Mouse (Mus musculus): Measurements from ENCODE around the gene Serbp1. TPM values are rescaled to one million over a fixed set of nuclear protein-coding genes. Genes with fewer than 3 reads are reported as not detected.
"Not testable (repeated sequence)": the region's sequence is repeated elsewhere in the genome, so short reads cannot be mapped to it uniquely, and the experiment has no call there.

Serbp1 gene
- total RNA-seq (2022): 100 to 1,000 TPM; 151 to 223 (median 185) TPM

DNA sequence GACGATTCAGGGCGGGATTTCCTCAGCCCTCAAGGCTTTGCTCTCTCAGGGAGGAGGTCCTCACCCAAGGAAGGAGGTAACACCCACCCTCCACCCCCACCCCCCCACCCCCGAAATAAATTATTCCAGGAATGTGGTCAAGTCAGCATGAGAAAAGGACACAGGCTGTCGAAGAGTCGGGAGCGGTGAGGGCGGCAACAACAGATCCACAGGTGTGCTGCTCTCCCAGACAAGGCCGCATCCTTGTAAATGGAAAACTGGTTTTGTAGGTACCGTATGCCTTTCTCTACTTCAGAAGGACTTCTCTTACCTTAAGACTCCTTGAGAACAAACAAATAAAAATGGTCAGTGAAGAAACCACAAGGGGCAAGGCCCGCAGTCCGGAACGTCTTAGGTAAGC, at the start of gene Serbp1:
TSS of gene Serbp1 (plus strand) at position 200 of the 400 bp plus-strand sequence.
- DNase-seq (ENCODE audit: low spot score in 2 of 2): no peak

DNA sequence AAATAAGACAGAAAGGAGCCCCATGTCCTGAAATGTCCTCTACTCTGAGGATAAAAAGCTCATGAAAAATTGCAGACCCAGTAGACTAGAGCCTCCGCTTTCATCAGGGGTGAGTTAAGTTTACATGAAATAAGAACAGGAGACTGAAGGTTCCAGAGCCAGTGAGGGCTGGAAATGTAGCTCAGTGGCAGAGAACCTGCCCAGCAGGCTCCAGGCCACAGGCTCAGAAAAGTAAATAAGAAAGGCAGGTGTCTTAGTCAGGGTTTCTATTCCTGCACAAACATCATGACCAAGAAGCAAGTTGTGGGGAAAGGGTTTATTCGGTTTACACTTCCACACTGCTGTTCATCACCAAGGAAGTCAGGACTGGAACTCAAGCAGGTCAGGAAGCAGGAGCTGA, 44.4 kb upstream of the Serbp1 start:
- DNase-seq (ENCODE audit: low spot score in 2 of 2): no peak

DNA sequence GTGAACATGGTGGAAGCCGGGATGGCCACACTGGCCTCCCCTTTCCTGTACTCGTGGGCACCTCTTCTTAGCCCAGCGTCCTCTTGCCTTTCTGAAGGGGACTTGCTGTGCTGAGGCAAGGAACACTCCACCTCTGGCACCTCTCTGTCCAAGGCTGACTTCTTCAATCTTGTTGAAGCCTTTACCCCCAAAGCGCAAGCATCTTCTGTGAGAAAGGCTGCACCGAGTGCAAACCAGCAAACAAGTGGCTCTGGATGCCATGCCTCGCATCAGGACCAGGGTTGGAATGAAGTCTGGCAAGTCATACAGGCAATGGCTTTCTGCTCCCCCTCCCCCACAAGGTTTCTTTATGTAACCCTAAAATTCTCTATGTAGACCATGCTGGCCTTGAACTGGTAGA, 43.4 kb upstream of the Serbp1 start:
- DNase-seq (ENCODE audit: low spot score in 2 of 2): no peak

DNA sequence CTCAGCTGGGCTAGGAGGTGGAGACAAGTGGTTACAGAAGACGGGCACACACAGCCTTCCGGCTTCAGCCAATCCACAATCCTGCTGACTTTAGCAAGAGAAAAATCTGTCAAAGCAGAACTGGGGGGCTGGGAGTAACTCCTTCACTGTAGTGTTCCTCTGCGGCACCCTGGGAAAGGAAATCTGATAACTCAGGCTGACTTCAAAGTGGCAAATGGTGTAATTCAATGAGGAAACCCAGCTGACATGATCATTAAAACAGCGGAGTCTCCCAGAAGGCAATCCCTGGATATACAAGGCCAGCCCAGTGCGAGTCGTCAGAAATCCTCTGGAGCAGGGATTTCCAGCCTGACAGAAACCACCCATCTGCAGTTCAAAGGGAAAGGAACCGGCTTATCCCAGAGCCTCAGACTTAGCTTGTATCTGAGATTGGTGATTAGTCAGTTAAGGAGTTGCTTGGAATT, 42.8 kb upstream of the Serbp1 start:
- no peak for DNase-seq (ENCODE audit: low spot score in 2 of 2)

DNA sequence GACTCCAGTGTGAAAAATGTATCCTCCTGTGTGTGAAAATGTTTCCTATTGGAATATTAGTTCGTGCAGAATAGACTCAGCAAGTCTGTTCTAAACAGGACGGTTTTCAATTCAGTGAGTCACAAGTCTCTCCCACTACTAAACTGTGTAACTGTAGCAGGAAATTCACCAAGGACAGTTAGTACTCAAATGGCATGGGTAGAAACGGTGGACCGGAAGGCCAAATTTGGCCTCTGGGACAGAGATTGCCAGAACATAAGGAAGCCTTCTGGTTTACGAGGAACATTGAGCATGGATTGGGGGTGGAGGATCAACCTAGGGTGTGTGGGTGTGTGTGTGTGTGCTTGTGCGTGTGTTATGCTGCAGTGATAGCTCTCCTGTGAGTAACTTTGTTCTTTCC, 41.2 kb upstream of the Serbp1 start:
- DNase-seq (ENCODE audit: low spot score in 2 of 2): no peak

DNA sequence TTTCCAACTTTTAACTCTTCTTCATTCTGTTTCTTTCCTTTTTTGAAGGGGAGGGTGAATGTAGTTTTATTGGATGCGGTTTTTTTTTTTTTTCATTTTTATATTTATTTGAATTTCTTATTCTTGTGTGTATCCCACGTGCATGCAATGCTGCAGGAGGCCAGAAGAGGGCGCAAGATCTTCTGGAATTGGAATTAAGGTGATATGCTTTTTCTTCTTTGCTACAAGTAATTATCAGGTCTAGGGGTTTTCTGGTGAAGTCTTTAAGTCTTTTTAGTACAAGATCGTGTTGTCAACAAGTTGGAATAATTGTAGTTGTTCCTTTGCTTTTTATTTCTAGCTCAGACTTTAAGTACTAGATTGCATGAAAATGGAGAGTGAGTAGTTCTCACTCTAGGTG, 39.9 kb upstream of the Serbp1 start:
- peak in 1 of 2 experiments; percentile 23 for DNase-seq (ENCODE audit: low spot score in 2 of 2)

DNA sequence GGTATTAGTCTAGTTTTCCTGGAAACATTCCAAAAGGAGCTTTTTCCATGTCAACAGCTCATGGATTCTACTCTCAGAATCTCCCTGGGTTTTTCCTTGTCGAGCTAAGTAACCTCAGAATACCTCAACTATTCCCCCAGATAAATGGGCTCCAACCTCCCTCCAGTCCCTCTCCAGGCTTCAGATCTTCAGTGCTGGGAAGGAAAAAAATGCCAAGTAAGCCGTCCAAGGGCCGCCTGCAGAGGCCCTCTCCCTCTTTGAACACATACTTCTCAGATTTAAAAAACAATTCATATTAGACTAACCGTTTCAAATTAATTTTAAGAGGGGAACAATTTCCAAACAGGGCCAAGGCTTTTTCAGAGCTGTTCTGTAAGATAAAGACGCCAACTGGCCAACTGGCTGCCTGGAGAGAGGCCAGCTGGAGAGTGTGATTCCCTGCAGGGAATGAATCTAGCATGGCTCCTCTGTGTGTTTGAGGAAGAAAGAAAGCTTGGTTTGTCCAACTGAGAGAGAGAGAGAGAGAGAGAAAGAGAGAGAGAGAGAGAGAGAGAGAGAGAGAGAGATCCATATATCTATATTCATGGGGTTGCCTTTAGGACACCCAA, 37.2 kb upstream of the Serbp1 start:
- DNase-seq (ENCODE audit: low spot score in 2 of 2): no peak

DNA sequence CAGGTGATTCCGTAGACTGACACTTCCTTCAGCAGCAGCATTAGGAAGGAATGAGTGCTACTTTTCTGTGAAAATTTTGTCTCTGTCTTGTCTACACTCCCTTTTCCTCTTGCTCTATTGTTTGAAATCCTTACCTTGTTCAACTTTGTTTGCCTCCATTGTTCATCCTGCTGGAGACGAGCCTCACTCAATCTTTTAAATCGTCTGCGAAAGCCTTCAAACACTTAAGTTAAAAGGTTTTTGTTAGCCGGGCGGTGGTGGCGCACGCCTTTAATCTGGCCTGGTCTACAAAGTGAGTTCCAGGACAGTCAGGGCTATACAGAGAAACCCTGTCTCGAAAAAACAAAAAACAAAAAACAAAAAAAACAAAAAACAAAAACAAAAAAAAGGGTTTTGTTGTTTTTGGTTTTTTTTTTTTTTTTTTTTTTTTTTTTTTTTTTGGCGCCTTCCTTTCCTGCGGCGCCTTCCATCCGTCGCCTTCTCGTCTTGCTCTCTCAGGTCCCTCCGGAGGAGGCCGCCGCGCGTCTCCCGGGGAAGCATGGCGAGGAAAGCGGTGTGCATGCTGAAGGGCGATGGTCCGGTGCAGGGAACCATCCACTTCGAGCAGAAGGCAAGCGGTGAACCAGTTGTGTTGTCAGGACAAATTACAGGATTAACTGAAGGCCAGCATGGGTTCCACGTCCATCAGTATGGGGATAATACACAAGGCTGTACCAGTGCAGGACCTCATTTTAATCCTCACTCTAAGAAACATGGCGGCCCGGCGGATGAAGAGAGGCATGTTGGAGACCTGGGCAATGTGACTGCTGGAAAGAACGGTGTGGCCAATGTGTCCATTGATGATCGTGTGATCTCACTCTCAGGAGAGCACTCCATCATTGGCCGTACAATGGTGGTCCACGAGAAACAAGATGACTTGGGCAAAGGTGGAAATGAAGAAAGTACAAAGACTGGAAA, 32.6 kb upstream of the Serbp1 start:
- DNase-seq (ENCODE audit: low spot score in 2 of 2): no peak

DNA sequence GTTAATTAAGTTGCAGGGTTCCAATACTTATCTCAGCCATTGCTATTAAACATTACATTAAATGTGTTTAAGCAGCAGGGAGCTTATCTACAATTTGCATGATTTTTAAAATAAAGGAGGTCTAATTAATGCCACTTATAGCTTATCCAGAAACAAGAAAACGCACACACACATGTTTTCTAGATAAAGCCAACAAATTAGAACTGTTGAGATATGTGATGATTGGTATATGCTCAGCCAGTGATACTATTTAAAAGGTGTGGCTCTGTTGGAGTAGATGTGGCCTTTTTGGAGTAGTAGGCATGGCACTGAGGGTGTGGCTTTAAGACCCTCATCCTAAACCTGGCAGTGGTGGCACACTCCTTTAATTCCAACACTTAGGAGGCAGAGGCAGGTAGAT, 25.6 kb upstream of the Serbp1 start:
- no peak for DNase-seq (ENCODE audit: low spot score in 2 of 2)

DNA sequence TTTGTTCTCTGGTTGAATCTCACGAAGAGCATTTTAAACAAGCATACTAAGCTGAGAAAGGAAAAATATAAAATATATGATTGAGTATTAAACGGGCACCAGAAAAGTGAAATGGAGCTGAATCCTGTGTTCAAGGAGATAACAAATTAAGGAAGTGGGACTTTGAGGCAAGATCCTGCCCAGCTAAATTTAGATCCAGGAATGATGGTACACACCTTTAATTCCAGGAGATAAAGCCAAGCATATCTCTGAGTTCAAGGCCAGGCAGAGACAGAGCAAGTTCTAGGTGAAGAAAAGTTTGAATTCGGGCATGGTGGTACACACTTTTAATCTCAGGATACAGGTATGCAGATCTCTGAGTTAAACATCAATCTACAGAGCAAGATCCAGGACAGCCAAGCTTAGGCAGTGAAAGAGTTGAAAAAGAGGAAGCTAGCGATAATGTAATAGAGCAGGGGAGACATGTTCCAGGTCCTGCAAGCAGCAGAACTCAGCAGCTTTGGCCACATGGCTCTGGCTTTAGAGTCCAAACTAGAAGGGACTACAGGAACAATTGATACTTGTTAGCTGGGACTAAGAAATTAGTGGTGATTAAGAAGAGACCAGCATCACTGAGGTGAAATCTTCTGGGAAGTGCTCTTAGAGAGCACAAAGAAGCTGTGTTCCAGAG, 24.4 kb upstream of the Serbp1 start:
- DNase-seq (ENCODE audit: low spot score in 2 of 2): no peak

DNA sequence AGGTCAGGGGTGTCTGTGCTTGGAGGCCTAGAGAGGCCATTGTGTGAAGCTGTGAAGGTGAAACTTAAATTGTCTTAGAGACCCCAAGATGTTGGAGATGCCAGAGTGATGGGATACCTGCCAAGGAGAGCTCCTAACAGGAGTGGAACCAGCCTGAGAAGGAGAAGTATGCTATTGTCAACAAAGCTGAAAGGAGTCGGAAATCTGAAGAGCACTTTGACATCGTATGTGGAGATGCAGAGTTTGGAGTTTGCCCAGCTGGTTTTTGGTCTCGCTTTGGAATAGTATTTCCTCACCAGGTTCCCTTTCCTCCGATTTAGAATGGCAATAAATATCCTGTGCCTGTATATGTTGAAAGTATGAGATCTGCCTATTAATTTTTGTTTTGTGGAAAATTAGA, 20.6 kb upstream of the Serbp1 start:
- DNase-seq (ENCODE audit: low spot score in 2 of 2): no peak

DNA sequence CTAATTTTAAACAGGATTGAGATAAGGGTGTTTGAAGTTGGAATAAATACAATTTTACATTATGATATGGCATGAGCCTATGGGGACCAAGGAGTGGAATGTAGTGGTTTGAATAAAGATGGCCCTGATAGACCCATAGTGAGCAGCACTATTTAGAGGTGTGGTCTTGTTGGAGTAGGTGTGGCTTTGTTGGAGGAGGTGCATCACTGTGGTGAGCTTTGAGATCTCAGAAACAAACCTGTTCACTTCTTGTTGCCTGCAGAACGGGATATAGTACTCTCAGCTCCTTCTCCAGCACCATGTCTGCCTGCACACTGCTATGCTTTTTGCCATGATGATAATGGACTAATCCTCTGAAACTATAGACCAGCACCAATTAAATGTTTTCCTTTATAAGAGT, 20.1 kb upstream of the Serbp1 start:
- DNase-seq (ENCODE audit: low spot score in 2 of 2): no peak

DNA sequence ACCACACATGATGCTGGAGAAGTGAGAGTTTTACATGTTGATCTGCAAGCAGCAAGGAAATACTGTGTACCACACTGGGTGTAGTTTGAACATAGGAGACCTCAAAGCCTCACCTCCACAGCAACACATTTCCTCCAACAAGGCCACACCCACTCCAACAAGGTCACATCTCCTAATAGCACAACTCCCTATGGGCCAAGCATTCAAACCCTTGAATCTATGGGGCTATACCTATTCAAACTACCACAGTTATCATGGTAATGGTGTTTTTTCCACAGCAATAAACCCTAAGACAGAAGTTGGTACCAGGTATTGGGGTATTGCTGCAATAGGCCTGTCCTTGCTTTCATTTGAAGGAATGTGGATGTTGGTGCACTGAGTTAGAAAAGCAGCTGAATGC, 19.4 kb upstream of the Serbp1 start:
- DNase-seq (ENCODE audit: low spot score in 2 of 2): no peak

DNA sequence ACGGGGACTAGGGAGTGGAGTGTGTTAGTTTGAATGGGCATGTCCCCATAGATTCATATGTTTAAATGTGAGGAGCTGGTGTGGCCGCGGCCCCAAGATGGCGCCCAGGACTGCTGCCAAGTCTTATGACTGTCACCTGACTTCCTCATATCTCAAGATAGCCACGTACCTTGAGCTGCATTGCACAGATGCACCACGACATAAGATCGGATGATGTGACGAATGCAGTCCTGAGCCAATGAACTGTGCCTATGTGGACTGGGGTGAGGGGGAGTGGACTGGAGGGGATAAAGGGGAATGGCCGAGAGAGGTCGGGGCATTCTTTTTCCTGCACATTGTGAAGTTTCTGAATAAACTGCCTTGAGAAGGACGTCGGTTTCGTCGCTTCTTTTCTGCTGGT, 18.0 kb upstream of the Serbp1 start:
- DNase-seq (ENCODE audit: low spot score in 2 of 2): not testable (repeated sequence)

DNA sequence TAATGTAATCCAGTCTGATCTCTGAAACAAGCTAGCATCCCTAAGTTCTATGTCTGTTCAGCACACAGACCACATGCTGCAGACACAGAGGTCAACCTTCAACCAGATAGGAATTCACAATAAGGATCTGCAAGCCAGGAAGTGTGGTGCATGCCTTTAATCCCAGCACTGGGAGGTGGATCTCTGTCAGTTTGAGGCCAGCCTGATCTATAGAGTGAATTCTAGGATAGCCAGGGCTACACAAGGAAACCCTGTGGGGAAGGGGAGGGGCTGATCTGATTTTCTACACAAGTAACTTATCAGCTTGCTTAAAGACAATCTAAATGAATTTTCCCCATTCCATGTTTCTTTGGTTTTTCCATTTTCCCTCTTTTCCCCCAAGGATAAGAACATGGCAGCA, 17.2 kb upstream of the Serbp1 start:
- no peak for DNase-seq (ENCODE audit: low spot score in 2 of 2)

DNA sequence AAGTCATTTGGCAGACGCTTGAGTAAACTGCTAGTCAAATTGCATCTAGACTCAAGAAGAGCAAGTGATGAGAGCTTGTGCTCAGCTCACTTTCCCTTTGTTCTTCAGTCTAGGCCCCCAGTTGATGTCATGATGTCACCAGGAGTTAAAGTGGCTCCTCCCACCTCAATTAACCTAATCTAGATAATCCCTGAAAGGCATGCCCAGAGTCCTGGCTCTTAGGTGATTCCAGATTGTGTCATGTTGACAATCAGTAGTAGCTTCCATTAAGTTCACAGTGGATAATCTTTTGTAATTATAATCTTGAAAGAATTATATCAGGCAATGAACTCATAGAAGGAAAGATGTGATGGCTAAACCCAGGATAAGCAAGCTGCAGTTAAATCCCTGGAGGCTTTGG, 14.9 kb upstream of the Serbp1 start:
- DNase-seq (ENCODE audit: low spot score in 2 of 2): no peak

DNA sequence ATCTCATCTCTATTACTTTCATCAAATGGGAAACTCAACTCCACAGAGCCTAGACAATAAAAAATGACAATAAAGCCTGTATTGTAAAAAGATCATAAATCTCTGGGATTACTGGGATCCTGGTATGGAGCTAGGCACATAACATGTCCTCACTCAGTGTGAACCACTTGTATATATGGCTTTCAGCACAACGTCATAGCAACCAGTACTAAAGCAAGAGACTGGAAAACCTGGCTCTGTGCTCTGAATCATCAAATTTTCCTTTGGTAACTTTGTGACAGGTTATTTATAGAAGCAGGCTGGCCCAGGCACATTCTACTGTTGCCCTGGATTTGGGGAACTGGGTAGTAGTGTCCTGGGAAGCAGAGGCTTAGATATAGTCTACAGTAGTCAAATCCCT, 14.5 kb upstream of the Serbp1 start:
- DNase-seq (ENCODE audit: low spot score in 2 of 2): no peak

DNA sequence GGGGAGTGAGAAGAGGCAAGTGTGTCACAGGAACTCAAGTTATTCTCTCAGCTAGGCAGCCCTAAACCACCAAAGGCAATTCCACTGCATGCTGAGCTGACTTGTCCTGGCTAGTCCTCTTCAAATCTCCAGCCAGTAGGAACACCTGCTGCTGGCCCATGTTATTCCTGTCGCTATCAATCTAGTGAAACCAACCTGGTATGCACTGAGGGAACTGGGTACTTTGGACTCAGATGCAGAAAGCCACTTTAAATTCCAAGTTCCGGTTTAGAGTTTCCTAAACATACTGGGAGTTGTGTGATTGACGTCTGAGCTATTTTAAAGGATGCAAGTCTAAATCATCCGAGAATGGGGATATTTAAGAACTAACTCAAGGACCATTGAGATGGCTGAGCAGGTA, 11.7 kb upstream of the Serbp1 start:
- DNase-seq (ENCODE audit: low spot score in 2 of 2): no peak

DNA sequence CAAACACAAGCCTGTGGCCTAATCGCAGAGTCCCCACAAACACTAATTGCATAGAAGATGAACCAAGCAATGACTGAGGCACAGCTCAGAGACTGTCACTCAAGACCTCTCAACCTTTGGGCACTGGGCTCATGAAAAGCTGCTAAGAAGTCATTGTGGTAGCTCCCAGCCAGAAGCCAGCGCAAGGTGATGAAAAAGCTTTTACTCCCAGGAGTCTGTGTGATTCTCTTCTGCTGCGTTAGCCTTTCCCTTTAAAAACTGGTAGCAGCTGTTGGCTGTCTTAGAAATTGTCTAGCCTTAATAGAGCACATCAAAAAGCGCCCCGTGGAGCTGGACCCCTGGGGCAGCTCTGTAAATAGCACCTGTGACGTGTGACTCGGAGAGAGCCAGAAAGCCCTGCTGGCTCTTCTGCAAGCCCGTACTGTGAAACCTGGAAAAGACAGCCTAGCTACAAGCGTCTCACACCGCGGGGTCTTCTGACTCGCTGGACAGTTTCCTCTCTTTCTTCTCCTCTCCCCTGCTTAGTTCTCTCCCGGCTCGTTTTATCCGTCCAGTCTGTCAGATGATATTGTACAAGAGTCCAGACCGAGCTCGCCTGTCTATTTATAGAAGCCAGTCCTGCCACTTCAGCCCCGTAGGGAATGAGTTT, 9.4 kb upstream of the Serbp1 start:
- DNase-seq (ENCODE audit: low spot score in 2 of 2): no peak

DNA sequence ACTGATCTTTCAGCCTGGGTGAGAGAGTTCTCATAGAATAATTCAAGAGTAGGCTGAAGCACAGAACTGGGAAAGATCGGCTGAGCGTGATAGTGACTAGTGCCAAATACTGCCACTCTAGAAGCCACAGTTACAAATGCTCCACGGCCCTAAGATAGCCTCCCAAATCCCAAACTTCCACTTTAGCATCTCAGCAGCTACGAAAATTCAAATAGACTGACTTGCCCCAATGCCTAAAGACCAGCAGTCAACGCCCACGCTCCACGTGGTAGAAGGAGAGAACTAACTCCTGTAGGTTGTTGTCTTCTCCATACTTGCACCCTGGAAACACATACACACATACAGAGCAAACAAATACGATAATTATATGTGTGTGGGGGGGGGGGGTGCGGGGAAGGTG, 8.5 kb upstream of the Serbp1 start:
- DNase-seq (ENCODE audit: low spot score in 2 of 2): no peak

DNA sequence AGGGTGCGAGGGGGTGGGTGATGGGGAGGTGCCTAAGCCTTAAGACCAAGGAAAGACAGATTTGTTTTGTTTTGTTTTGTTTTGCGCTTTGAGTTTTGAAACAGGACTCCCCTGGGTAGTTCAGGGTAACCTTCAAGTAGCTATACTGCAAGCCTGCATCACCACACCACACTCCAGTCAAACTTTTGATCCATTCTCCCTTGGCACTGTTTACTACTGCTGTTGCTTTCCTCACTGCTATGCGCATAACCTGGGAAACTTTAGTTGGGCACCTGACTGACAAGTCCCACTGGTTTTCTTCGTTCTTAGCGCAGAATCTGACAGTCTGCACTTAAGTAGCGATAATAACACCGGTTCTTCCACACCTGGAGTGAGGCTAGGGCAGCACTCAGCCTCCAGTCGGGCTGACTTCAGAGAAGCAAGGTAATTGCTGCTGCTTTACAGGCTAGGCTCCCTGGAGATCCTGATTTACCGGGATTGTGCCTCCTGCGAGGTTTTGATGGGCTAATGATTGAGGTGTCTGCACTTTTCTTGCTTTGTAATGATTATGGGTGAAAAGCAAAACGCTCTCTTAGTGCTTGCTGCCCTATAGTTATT, 8.0 kb upstream of the Serbp1 start:
- no peak for DNase-seq (ENCODE audit: low spot score in 2 of 2)
